8 mouse cellular contexts compared by ENCODE assay signal in genomic region chr13:100551371-100552008, GRCm38 (mm10). TPM values are rescaled to one million over a fixed set of nuclear protein-coding genes. Genes with fewer than 3 reads are reported as not detected.
DNase-seq lines count a peak whose midpoint lies in the region; ATAC-seq and TF ChIP-seq lines count a peak whose summit lies in the region.

No protein-coding gene starts in this region.

- no peak for TF ChIP-seq CTCF in kidney, postnatal 0 days (IDR thresholded peaks at IDR 0.05; ENCODE audit: low read depth)
- no peak for TF ChIP-seq CTCF in small intestine, adult 2 months (IDR thresholded peaks at IDR 0.05; ENCODE audit: extremely low read depth, insufficient read length, insufficient replicate concordance, low read depth, low read length)

- peak overlapping the region; percentile 100 for H3K4me2 ChIP-seq in heart, embryonic 11.5 days
- peak overlapping the region; percentile 93 for H3K4me2 ChIP-seq in kidney, postnatal 0 days (ENCODE audit: low read length)

- no peak overlapping the region for H3K27ac ChIP-seq in heart, embryonic 11.5 days (ENCODE audit: low read depth, low read length)
- H3K27ac ChIP-seq in kidney, postnatal 0 days, result peak overlapping the region; percentile 83
- H3K27ac ChIP-seq in small intestine, adult 2 months (ENCODE audit: insufficient read depth, low read depth, low read length), result peak overlapping the region; percentile 69

- no peak; the same call in 1 of the 2 replicates for TF ChIP-seq POLR2A in small intestine, adult 2 months (IDR thresholded peaks at IDR 0.05; ENCODE audit: low read depth, low read length)

- no peaks in the 10 kb centered on the region for H3K9me3 ChIP-seq in heart, embryonic 11.5 days (replicated peaks; ENCODE audit: control insufficient read depth, low read length)
- H3K9me3 ChIP-seq in kidney, postnatal 0 days (replicated peaks; ENCODE audit: low read length), result no peaks in the 10 kb centered on the region

- H3K27me3 ChIP-seq in heart, embryonic 11.5 days (ENCODE audit: control insufficient read depth, insufficient read depth, low read length), result peaks cover 36% of the 10 kb centered on the region
- H3K27me3 ChIP-seq in kidney, postnatal 0 days (ENCODE audit: insufficient read depth, low read length), result peaks cover 20% of the 10 kb centered on the region
- 0 out of 2 replicates have a peak, but pooled peaks cover 4% of the 10 kb centered on the region for H3K27me3 ChIP-seq in small intestine, adult 2 months (ENCODE audit: control insufficient read depth, insufficient read depth, low read length)

- H3K4me3 ChIP-seq in heart, embryonic 11.5 days (ENCODE audit: low read depth, low read length), result peak overlapping the region; percentile 75
- H3K4me3 ChIP-seq in kidney, postnatal 0 days (replicated peaks; ENCODE audit: low read depth, low read length), result peak overlapping the region; percentile 65
- H3K4me3 ChIP-seq in small intestine, adult 2 months (ENCODE audit: low read depth, low read length), result peak overlapping the region; percentile 68

- 0 out of 2 replicates have a peak, but pooled peaks cover 6% of the 10 kb centered on the region for H3K4me1 ChIP-seq in heart, embryonic 11.5 days (ENCODE audit: control insufficient read depth, insufficient read depth, low read length)
- no peaks in the 10 kb centered on the region for H3K4me1 ChIP-seq in kidney, postnatal 0 days (replicated peaks; ENCODE audit: insufficient read depth, low read length)
- peaks cover 6% of the 10 kb centered on the region for H3K4me1 ChIP-seq in small intestine, adult 2 months (ENCODE audit: control insufficient read depth, insufficient read depth, insufficient read length, low read length)

- peak; percentile 18 for DNase-seq in ovary, postnatal 10 days (ENCODE audit: low spot score)
- DNase-seq in ovary, adult 18-20 months (ENCODE audit: low spot score), result no peak
- DNase-seq in cerebellum, adult 9-10 months, result peak; percentile 56
- no peak for DNase-seq in kidney, postnatal 0 days (ENCODE audit: low spot score)
- peak; percentile 46 to 53 for DNase-seq in lung, postnatal 4 days
- DNase-seq in thymus, postnatal 36 days, result no peak

- no peak for ATAC-seq in heart, embryonic 11.5 days (replicated peaks; ENCODE audit: insufficient number of reproducible peaks, low FRiP score, low TSS enrichment)
- ATAC-seq in kidney, postnatal 0 days (replicated peaks; ENCODE audit: low FRiP score, low read depth), result no peak

- WGBS in heart, embryonic 11.5 days (ENCODE audit: insufficient replicate concordance), result 1% methylated on average over 41 of the region's 41 CpGs
- WGBS in kidney, postnatal 0 days, result under 1% methylated on average over 41 of the region's 41 CpGs
- WGBS in small intestine, adult 2 months, result under 1% methylated on average over 41 of the region's 41 CpGs

- no peaks in the 10 kb centered on the region for H3K36me3 ChIP-seq in heart, embryonic 11.5 days (ENCODE audit: control insufficient read depth, insufficient read depth, low read length)
- H3K36me3 ChIP-seq in kidney, postnatal 0 days (ENCODE audit: insufficient read depth, low read length), result no peaks in the 10 kb centered on the region
- no peaks in the 10 kb centered on the region for H3K36me3 ChIP-seq in small intestine, adult 2 months (ENCODE audit: control insufficient read depth, insufficient read depth, low read length)

- H3K9ac ChIP-seq in heart, embryonic 11.5 days (ENCODE audit: low read depth, low read length), result peak overlapping the region; percentile 64; the same call in 1 of the 2 replicates
- peak overlapping the region; percentile 72 for H3K9ac ChIP-seq in kidney, postnatal 0 days (ENCODE audit: low read depth, low read length)

RNA-seq across cellular contexts. Expression of gene Ocln, which starts 1.0 kb away (rescaled TPM):
- 1.5 and 1.7 TPM in 2 replicates for polyA plus RNA-seq in heart, embryonic 11.5 days (2014; fragmentation: Nextera tagmentation; extraction: Ambion mirVana)
- polyA plus RNA-seq in kidney, postnatal 0 days (2015; fragmentation: Nextera tagmentation; extraction: Ambion mirVana), result 35.3 and 37.8 TPM in 2 replicates
- 7.4 and 23.3 TPM in 2 replicates for polyA plus RNA-seq in small intestine, adult 2 months (2012; rRNA removed)

RNA-seq across cellular contexts. Expression of gene Gtf2h2, which starts 59.1 kb away (rescaled TPM):
- 51.4 and 54.9 TPM in 2 replicates for polyA plus RNA-seq in heart, embryonic 11.5 days (2014; fragmentation: Nextera tagmentation; extraction: Ambion mirVana)
- polyA plus RNA-seq in kidney, postnatal 0 days (2015; fragmentation: Nextera tagmentation; extraction: Ambion mirVana), result 66.3 and 67.9 TPM in 2 replicates
- 4.3 and 9.1 TPM in 2 replicates for polyA plus RNA-seq in small intestine, adult 2 months (2012; rRNA removed)

Comparison
In these comparisons a context has a peak if more than half of its experiments do, and no peak if none do; other contexts are left out.
1. DNase-seq: peak in ovary, postnatal 10 days (single experiment), cerebellum, adult 9-10 months (single experiment) and lung, postnatal 4 days (2 of 2); none in ovary, adult 18-20 months (single experiment), kidney, postnatal 0 days (single experiment) and thymus, postnatal 36 days (0 of 2).
2. Peak in every context shown above with its lines, with median percentiles within 50 percentile points of each other: H3K4me3 ChIP-seq.